Mouse (Mus musculus): ENCODE measurements at regions not wholly inside any gene's neighbourhood (a gene's known extent, or its start where the extent isn't known, plus 50 kb on each side); places are given as distances from the start of the nearest gene placed in this dataset.

DNA sequence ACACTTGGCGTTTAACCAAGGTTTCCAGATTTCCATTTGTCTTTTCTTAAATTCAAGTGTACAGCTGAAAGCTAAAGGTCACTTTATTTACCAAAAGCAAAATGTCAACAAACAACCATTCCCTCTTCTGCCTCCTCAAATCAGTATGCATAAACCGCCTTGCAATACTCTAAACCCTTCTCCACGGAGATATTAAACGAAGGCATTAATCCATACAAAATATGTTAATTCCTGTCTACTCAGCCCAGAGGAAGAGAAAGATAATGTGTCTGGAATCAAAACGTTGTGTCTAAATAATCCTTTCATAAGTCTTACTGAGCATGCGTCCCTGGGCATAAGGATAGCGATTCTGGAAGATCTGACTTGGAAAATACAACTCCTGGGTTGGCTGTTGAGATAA is 1506.5 kb downstream of the Stim2 start:
- DNase-seq (ENCODE audit: low spot score), result no peak
- 84% methylated on average over 7 of the region's 7 CpGs for WGBS

DNA sequence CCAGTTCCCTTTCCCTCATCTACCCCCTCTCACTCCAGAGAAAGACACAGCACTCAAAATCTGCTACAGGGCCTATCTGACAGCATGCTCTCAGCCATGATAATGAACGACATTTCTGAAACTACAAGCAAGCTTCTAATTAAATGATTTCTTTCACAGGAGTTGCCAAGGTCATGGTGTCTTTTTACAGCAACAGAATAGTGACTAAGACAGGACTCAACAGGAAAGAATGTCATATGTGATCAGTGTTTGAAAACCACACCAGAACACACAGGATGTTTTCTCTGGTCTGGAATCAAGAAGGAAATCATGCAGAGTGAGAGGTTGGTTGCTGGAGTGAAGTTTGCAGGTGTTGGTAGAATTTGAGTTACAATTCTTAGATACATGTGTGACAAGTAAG is 1507.6 kb downstream of the Stim2 start:
- Histone ChIP-seq H3K36me3 (ENCODE audit: control insufficient read depth, insufficient read depth, low read length) (no peaks in the 10 kb centered on the region), H3K9me3 (ENCODE audit: control insufficient read depth, low read length) (no peaks in the 10 kb centered on the region), H3K9ac (ENCODE audit: low read depth, low read length) (no peak overlapping the region), H3K27ac (ENCODE audit: low read depth, low read length) (no peak overlapping the region), H3K27me3 (ENCODE audit: control insufficient read depth, insufficient read depth, low read length) (no peaks in the 10 kb centered on the region), H3K4me3 (ENCODE audit: low read depth, low read length) (no peak overlapping the region), H3K4me2 (replicated peaks; ENCODE audit: low read depth, low read length) (no peak overlapping the region), H3K4me1 (replicated peaks; ENCODE audit: control insufficient read depth, insufficient read depth, low read length) (no peaks in the 10 kb centered on the region)
- 59% methylated on average over 1 of the region's 1 CpGs for WGBS
- ATAC-seq (ENCODE audit: low FRiP score) (no peak), DNase-seq (ENCODE audit: low spot score) (no peak)

More for the DNA sequence above, 1506.5 kb downstream of the Stim2 start:
- Histone ChIP-seq H3K36me3 (ENCODE audit: control insufficient read depth, insufficient read depth, low read length) (no peaks in the 10 kb centered on the region), H3K4me3 (ENCODE audit: low read depth, low read length) (no peak overlapping the region), H3K4me2 (replicated peaks; ENCODE audit: low read depth, low read length) (no peak overlapping the region), H3K27me3 (ENCODE audit: control insufficient read depth, insufficient read depth, low read length) (no peaks in the 10 kb centered on the region), H3K9ac (ENCODE audit: low read depth, low read length) (no peak overlapping the region), H3K9me3 (ENCODE audit: control insufficient read depth, low read length) (no peaks in the 10 kb centered on the region), H3K27ac (ENCODE audit: low read depth, low read length) (no peak overlapping the region), H3K4me1 (replicated peaks; ENCODE audit: control insufficient read depth, insufficient read depth, low read length) (no peaks in the 10 kb centered on the region)
- no peak for ATAC-seq (ENCODE audit: low FRiP score)

DNA sequence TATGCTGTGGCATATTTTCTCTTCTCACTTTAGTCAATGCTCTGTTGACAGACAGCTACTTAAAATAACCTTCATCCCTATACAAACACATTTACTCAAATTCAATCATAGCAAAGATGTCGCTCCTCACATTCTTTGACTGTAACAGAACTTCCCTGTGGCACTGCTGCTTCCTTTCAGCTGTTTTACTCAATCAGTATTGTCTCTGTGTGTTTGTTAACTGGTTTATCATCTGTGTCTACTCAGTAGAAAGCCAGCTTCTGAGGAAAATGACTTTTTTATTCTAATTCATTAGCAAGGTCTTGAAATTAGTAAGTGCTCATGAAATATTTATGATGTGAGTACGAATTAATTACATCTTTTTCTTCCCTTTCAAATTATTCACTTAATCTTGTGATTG is 1516.0 kb downstream of the Stim2 start:
- Histone ChIP-seq H3K27ac (ENCODE audit: low read depth, low read length) (no peak overlapping the region), H3K27me3 (ENCODE audit: control insufficient read depth, insufficient read depth, low read length) (no peaks in the 10 kb centered on the region), H3K9me3 (ENCODE audit: control insufficient read depth, low read length) (no peaks in the 10 kb centered on the region), H3K36me3 (ENCODE audit: control insufficient read depth, insufficient read depth, low read length) (no peaks in the 10 kb centered on the region), H3K4me2 (replicated peaks; ENCODE audit: low read depth, low read length) (no peak overlapping the region), H3K9ac (ENCODE audit: low read depth, low read length) (no peak overlapping the region), H3K4me3 (ENCODE audit: low read depth, low read length) (no peak overlapping the region), H3K4me1 (replicated peaks; ENCODE audit: control insufficient read depth, insufficient read depth, low read length) (no peaks in the 10 kb centered on the region)
- ATAC-seq (ENCODE audit: low FRiP score) (no peak), DNase-seq (ENCODE audit: low spot score) (no peak)
- 66% methylated on average over 2 of the region's 2 CpGs for WGBS

DNA sequence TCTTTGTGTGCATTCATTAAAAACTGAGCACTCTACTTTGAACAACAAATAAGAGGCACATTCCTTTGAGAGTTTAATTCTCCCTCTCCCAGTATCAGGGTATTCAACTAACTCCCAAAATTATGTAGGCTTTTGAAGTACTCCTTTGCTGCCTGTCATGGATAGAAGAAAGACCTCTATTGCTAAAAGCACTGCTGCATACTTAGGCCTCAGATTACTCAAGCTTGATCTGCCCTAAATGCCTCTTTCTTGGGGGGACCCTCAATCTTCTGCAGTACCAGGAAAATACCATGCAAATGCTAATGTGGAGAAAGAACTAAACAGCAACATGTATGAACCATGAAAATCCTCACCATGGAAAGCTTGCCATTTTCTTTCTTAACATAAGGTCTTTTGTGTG is 1552.9 kb downstream of the Stim2 start:
- H3K4me3 ChIP-seq (ENCODE audit: low read depth, low read length), result no peak overlapping the region
- H3K36me3 ChIP-seq (ENCODE audit: control insufficient read depth, insufficient read depth, low read length), result no peaks in the 10 kb centered on the region
- no peak overlapping the region for H3K27ac ChIP-seq (ENCODE audit: low read depth, low read length)
- no peaks in the 10 kb centered on the region for H3K4me1 ChIP-seq (replicated peaks; ENCODE audit: control insufficient read depth, insufficient read depth, low read length)
- DNase-seq (ENCODE audit: low spot score) (no peak), ATAC-seq (ENCODE audit: low FRiP score) (peak; percentile 38; the same call in 1 of the 2 replicates)
- H3K9ac ChIP-seq (ENCODE audit: low read depth, low read length), result no peak overlapping the region
- H3K9me3 ChIP-seq (ENCODE audit: control insufficient read depth, low read length), result no peaks in the 10 kb centered on the region
- no peak overlapping the region for H3K4me2 ChIP-seq (replicated peaks; ENCODE audit: low read depth, low read length)
- no peaks in the 10 kb centered on the region for H3K27me3 ChIP-seq (ENCODE audit: control insufficient read depth, insufficient read depth, low read length)
